Mouse (Mus musculus): ENCODE measurements at regions not wholly inside any gene's neighbourhood (a gene's known extent, or its start where the extent isn't known, plus 50 kb on each side); places are given as distances from the start of the nearest gene placed in this dataset.

- no peak for TF ChIP-seq CTCF (IDR thresholded peaks at IDR 0.05; ENCODE audit: control insufficient read depth, insufficient read depth, insufficient replicate concordance, low read depth, low read length)
- TF ChIP-seq POLR2A (IDR thresholded peaks at IDR 0.05; ENCODE audit: control insufficient read depth, low read depth, low read length), result no peak
Observed at GRCm38 (mm10) chr3:117107986-117108385, 139.2 kb upstream of the Palmd start.
